Mouse (Mus musculus) gastrocnemius, adult 2 months (tissue): ENCODE data around the gene Trp73. TPM values are rescaled to one million over a fixed set of nuclear protein-coding genes. Genes with fewer than 3 reads are reported as not detected.

Experiments
- DNase-seq: peaks from one replicate; pipeline ENCODE4 v3.0.0; 2022
- H3K27ac ChIP-seq: fragments of 200-600 bp; 2 replicates; pipeline ENCODE4 v1.8.1; 2022; ENCODE audit warnings: mild to moderate bottlenecking
- H3K4me3 ChIP-seq: fragments of 200-600 bp; 2 replicates; pipeline ENCODE4 v1.8.1; 2022; ENCODE audit warnings: mild to moderate bottlenecking, moderate library complexity
- CTCF ChIP-seq: fragments of 200-600 bp; IDR thresholded peaks from 2 replicates; pipeline ENCODE4 v1.8.1; 2022; ENCODE audit warnings: antibody characterized with exemption, mild to moderate bottlenecking, moderate library complexity
- intact Hi-C: fragments of 180-260 bp; cut with DNase I; formaldehyde crosslinking; loops from one replicate; pipeline ENCODE4 v1.15.1; 2025
- total RNA-seq, 2 experiments: library from RNA; stranded (reverse); gene quantifications; 2 replicates each; pipeline ENCODE4 v1.2.3; 2021

Trp73 gene
- total RNA-seq, 2 experiments from 2014 or later: not detected

GRCm38 (mm10) chr4:154081021-154081420 is 59.0 kb downstream of the Trp73 start:
- Histone ChIP-seq H3K27ac (no peak overlapping the region), H3K4me3 (no peak overlapping the region)
- intact Hi-C loops: no loop called here
- no peak for TF ChIP-seq CTCF
- no peak for DNase-seq

GRCm38 (mm10) chr4:154080211-154080610 is 59.8 kb downstream of the Trp73 start:
- TF ChIP-seq CTCF: no peak
- intact Hi-C loops: no loop called here
- no peak overlapping the region for H3K4me3 ChIP-seq

GRCm38 (mm10) chr4:154071941-154072340 is 68.1 kb downstream of the Trp73 start:
- no peak overlapping the region for H3K27ac ChIP-seq
- intact Hi-C loops: no loop called here
- H3K4me3 ChIP-seq: no peak overlapping the region
- no peak for DNase-seq
- no peak for TF ChIP-seq CTCF

More at GRCm38 (mm10) chr4:154080211-154080610, 59.8 kb downstream of the Trp73 start:
- no peak for DNase-seq
- no peak overlapping the region for H3K27ac ChIP-seq

GRCm38 (mm10) chr4:154071521-154071920 is 68.5 kb downstream of the Trp73 start:
- intact Hi-C loops: no loop called here
- Histone ChIP-seq H3K27ac (no peak overlapping the region), H3K4me3 (no peak overlapping the region)
- no peak for TF ChIP-seq CTCF
- no peak for DNase-seq

- peak; percentile 9; the same call in 1 of the 2 replicates for TF ChIP-seq CTCF
- intact Hi-C loops: no loop called here
- Histone ChIP-seq H3K4me3 (no peak overlapping the region), H3K27ac (no peak overlapping the region)
- no peak for DNase-seq
Observed at GRCm38 (mm10) chr4:154070896-154071295, 69.1 kb downstream of the Trp73 start.

GRCm38 (mm10) chr4:154064827-154065773 is 74.9 kb downstream of the Trp73 start:
- peak; percentile 70 for TF ChIP-seq CTCF
- intact Hi-C loops: loop anchor here (5.0 kb wide), 1 partner anchor 142 kb away; no protein-coding TSS in a partner anchor
- no peak overlapping the region for H3K27ac ChIP-seq
- DNase-seq: no peak
- no peak overlapping the region for H3K4me3 ChIP-seq

GRCm38 (mm10) chr4:154057696-154058095 is 82.3 kb downstream of the Trp73 start:
- no peak for TF ChIP-seq CTCF
- H3K27ac ChIP-seq: no peak overlapping the region
- no peak overlapping the region for H3K4me3 ChIP-seq
- intact Hi-C loops: no loop called here
- peak; percentile 23 for DNase-seq

- TF ChIP-seq CTCF: no peak
Observed at GRCm38 (mm10) chr4:154056661-154057060, 83.3 kb downstream of the Trp73 start.

GRCm38 (mm10) chr4:154056046-154056445 is 84.0 kb downstream of the Trp73 start:
- Histone ChIP-seq H3K4me3 (no peak overlapping the region), H3K27ac (no peak overlapping the region)
- intact Hi-C loops: no loop called here
- TF ChIP-seq CTCF: no peak
- DNase-seq: peak; percentile 17

More at GRCm38 (mm10) chr4:154056661-154057060, 83.3 kb downstream of the Trp73 start:
- H3K4me3 ChIP-seq: no peak overlapping the region
- no peak overlapping the region for H3K27ac ChIP-seq
- DNase-seq: peak; percentile 34
- intact Hi-C loops: no loop called here

- no peak for TF ChIP-seq CTCF
- intact Hi-C loops: no loop called here
- no peak overlapping the region for H3K4me3 ChIP-seq
- DNase-seq: peak; percentile 37
- H3K27ac ChIP-seq: no peak overlapping the region
Observed at GRCm38 (mm10) chr4:154055482-154055881, 84.5 kb downstream of the Trp73 start.

- intact Hi-C loops: no loop called here
- Histone ChIP-seq H3K4me3 (no peak overlapping the region), H3K27ac (no peak overlapping the region)
- peak; percentile 8 for DNase-seq
- no peak for TF ChIP-seq CTCF
Observed at GRCm38 (mm10) chr4:154053065-154053464, 86.9 kb downstream of the Trp73 start.

- H3K4me3 ChIP-seq: no peak overlapping the region
- DNase-seq: peak; percentile 2
- intact Hi-C loops: no loop called here
- no peak for TF ChIP-seq CTCF
- no peak overlapping the region for H3K27ac ChIP-seq
Observed at GRCm38 (mm10) chr4:154051401-154051800, 88.6 kb downstream of the Trp73 start.

- no peak for DNase-seq
- Histone ChIP-seq H3K27ac (no peak overlapping the region), H3K4me3 (no peak overlapping the region)
- intact Hi-C loops: no loop called here
- TF ChIP-seq CTCF: peak; percentile 24; the same call in 1 of the 2 replicates
Observed at GRCm38 (mm10) chr4:154045837-154046236, 94.2 kb downstream of the Trp73 start.
